Mouse (Mus musculus): ENCODE results near the gene Barhl2. TPM values are rescaled to one million over a fixed set of nuclear protein-coding genes. Genes with fewer than 3 reads are reported as not detected.
A peak's percentile ranks its signal among the peaks of the same experiment; 100 is the strongest.

Barhl2 gene
- total RNA-seq, 2 experiments from 2014 or later, result 0.84 to 2.5 TPM

GRCm38 (mm10) chr5:106417210-106417609 lies 40.8 kb downstream of the Barhl2 start:
- peak; percentile 77 for DNase-seq
- intact Hi-C loops (cut with DNase I), result no loop called here

GRCm38 (mm10) chr5:106416550-106416949 lies 41.4 kb downstream of the Barhl2 start:
- intact Hi-C loops (cut with DNase I), result no loop called here

GRCm38 (mm10) chr5:106415734-106416133 lies 42.2 kb downstream of the Barhl2 start:
- intact Hi-C loops (cut with DNase I), result no loop called here
- DNase-seq, result peak; percentile 26

More at GRCm38 (mm10) chr5:106416550-106416949, 41.4 kb downstream of the Barhl2 start:
- no peak for DNase-seq

GRCm38 (mm10) chr5:106402761-106403160 lies 55.2 kb downstream of the Barhl2 start:
- intact Hi-C loops (cut with DNase I), result no loop called here
- no peak for DNase-seq

Other genes starting within 250 kb of the Barhl2 start
- gene Gm17304, start 150.9 kb upstream of the Barhl2 start, total RNA-seq (2021), result not detected
- 100 to 1,000 TPM; 106 to 109 TPM for gene Zfp644, start 239.1 kb upstream of the Barhl2 start, total RNA-seq (2021)

All from left cerebral cortex, postnatal 4 days (tissue).